Mouse (Mus musculus): ENCODE measurements around the gene Bace2. TPM values are rescaled to one million over a fixed set of nuclear protein-coding genes. Genes with fewer than 3 reads are reported as not detected.

The Bace2 gene
- polyA plus RNA-seq (2014; fragmentation: Illumina TruSeq; extraction: RNeasy Lipid Tissue Mini Kit (QIAGEN cat#74804)), result 20.3 TPM

GRCm38 (mm10) chr16:97356499-97357187, at the start of gene Bace2:
Gene Bace2, plus strand, starts transcription at chr16:97356742.

GRCm38 (mm10) chr16:97462481-97463181, 106.1 kb downstream of the Bace2 start, which contains the start of gene Mx1:
Gene Mx1, minus strand, starts transcription at chr16:97462907.

Other genes with a start within 250 kb of the Bace2 start
- gene Dscam, start 186.0 kb upstream of the Bace2 start, polyA plus RNA-seq (2014; fragmentation: Illumina TruSeq; extraction: RNeasy Lipid Tissue Mini Kit (QIAGEN cat#74804)), result not detected
- 2.6 TPM for gene Mx1, start 106.2 kb downstream of the Bace2 start, polyA plus RNA-seq (2014; fragmentation: Illumina TruSeq; extraction: RNeasy Lipid Tissue Mini Kit (QIAGEN cat#74804))
- gene Fam3b, start 158.1 kb downstream of the Bace2 start, polyA plus RNA-seq (2014; fragmentation: Illumina TruSeq; extraction: RNeasy Lipid Tissue Mini Kit (QIAGEN cat#74804)), result 0.74 TPM

Measured in ovary, adult 10 weeks (tissue).